Mouse (Mus musculus): ENCODE data around the gene Cstf2. TPM values are rescaled to one million over a fixed set of nuclear protein-coding genes. Genes with fewer than 3 reads are reported as not detected.
A peak's percentile ranks its signal among the peaks of the same experiment; 100 is the strongest.

Gene Cstf2
- polyA plus RNA-seq (2015; fragmentation: Nextera tagmentation; extraction: Ambion mirVana): 64.5 and 70.5 TPM in 2 replicates

DNA sequence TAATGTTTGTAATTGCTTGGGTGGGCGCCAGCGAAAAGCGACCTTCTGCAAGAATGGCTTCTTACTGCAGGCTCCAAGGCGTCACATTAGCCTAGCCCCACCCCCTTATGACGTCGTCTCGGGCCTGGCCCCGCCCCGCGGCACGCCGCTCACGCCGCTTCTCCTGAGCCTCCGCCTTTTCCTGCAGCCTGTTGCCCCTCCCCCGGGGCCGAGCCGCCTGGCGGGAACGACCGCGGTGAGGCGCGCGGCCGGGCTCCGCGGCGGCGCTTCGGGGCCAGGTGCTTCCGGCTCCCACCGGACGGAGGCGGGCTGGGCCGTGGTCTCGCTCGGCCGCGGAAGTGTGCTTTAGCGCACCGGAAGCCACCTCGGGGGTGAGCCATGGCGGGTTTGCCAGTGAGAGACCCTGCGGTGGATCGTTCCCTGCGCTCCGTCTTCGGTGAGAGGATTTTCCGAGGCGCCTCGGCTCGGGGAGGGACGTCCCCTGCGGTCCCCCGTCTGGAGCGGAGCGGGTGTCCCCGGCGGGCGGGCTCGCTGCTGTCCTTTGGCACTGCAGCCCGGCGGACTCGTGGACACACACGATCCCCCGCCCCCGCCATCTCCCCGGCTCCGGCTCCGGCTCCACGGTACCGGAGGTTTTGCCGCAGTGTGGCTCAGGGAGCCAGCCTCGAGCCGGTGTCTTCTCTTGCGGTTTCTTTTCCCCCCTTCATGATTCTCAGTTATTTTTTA, at the start of gene Cstf2:
TSS of gene Cstf2 (plus strand) at position 201 of the 726 bp plus-strand sequence.
- no peaks in the 10 kb centered on the region for H3K4me1 ChIP-seq
- peak within 1 kb of the TSS; percentile 69 for H3K9ac ChIP-seq
- H3K36me3 ChIP-seq (replicated peaks): no peaks in the 10 kb centered on the region
- H3K27ac ChIP-seq: peak within 1 kb of the TSS; percentile 90
- peak within 1 kb of the TSS; percentile 48 for H3K4me2 ChIP-seq
- ATAC-seq (replicated peaks): peak; percentile 99
- 25% methylated on average over 76 of the region's 77 CpGs for WGBS
- no peaks in the 10 kb centered on the region; the same call in 1 of the 2 replicates for H3K27me3 ChIP-seq (replicated peaks)
- H3K9me3 ChIP-seq: no peaks in the 10 kb centered on the region
- H3K4me3 ChIP-seq: peak within 1 kb of the TSS; percentile 63

DNA sequence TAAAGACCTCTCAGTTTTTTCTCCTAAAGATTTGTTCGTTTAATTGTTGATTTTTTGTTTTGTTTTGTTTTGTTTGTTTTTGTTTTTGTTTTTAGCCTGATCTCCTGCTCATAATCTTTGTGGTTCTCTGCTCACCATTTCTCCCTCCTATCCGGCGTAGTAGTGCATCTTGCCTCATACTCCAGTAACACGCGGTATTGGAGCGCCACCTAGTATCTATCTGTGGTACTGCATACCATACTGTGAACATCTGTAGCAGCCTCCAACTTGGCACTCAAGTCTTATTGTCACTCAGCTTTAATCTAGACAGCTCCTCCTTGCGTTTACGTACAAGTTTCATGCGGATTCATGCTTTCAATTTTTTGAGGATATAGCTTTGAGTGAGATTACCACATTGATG, 40.0 kb upstream of the Cstf2 start:
- Histone ChIP-seq H3K9me3 (no peaks in the 10 kb centered on the region), H3K4me2 (no peak overlapping the region), H3K27ac (no peak overlapping the region), H3K9ac (no peak overlapping the region), H3K4me1 (no peaks in the 10 kb centered on the region), H3K27me3 (replicated peaks) (no peaks in the 10 kb centered on the region), H3K4me3 (no peak overlapping the region), H3K36me3 (replicated peaks) (no peaks in the 10 kb centered on the region)
- peak; percentile 87 for ATAC-seq (replicated peaks)
- WGBS: 16% methylated on average over 9 of the region's 9 CpGs

GRCm38 (mm10) chrX:134020664-134021063, 38.3 kb upstream of the Cstf2 start:
- Histone ChIP-seq H3K27ac (no peak overlapping the region), H3K27me3 (replicated peaks) (no peaks in the 10 kb centered on the region), H3K9me3 (no peaks in the 10 kb centered on the region), H3K4me1 (no peaks in the 10 kb centered on the region), H3K4me2 (no peak overlapping the region), H3K9ac (no peak overlapping the region), H3K36me3 (replicated peaks) (no peaks in the 10 kb centered on the region), H3K4me3 (no peak overlapping the region)
- no peak for ATAC-seq (replicated peaks)
- WGBS: 47% methylated on average over 5 of the region's 5 CpGs

DNA sequence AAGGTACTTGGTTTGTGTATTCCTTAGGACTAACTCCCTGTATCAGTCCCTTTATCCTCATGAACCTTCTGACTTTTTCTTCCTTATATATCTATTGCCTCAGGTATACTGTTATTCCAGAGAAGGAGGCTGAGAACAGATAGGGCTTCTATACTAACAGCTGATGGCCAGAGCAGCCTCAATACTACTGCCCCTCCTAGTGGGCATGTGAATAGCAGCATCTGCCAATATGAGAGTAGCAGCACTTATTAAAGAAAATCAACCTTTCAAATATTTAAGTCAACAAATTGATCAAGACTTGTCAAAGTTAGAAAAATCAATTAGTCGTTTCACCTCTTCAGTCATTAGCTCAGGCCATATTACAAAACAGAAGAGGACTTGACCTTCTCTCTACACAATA, 10.0 kb upstream of the Cstf2 start:
- Histone ChIP-seq H3K4me3 (no peak overlapping the region), H3K4me1 (no peaks in the 10 kb centered on the region), H3K27ac (no peak overlapping the region), H3K36me3 (replicated peaks) (no peaks in the 10 kb centered on the region), H3K9ac (no peak overlapping the region), H3K4me2 (no peak overlapping the region), H3K27me3 (replicated peaks) (no peaks in the 10 kb centered on the region), H3K9me3 (no peaks in the 10 kb centered on the region)
- WGBS: 83% methylated on average over 1 of the region's 1 CpGs
- no peak for ATAC-seq (replicated peaks)

DNA sequence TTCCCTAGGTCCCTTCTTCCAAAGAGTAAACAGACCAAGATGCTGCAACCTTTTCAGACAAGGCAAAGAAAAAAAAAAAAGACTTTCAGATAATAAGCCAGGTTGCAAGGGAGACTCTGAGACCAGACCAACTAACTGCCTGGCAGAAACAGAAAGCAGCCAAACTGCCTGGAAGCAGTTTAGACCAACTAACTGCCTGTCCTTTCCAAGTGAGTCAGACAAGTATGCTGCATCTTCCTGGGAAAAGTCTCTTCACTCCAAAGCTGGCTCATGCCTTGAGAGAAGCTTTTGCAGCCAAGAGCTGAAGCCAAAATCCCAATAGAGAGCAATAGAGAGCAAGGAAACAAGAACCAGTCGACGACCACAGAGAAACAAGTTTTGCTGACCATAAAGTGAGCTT, 2.1 kb upstream of the Cstf2 start:
- Histone ChIP-seq H3K27ac (no peak overlapping the region), H3K4me2 (no peak overlapping the region), H3K36me3 (replicated peaks) (no peaks in the 10 kb centered on the region), H3K27me3 (replicated peaks) (no peaks in the 10 kb centered on the region; the same call in 1 of the 2 replicates), H3K4me1 (no peaks in the 10 kb centered on the region), H3K9ac (no peak overlapping the region), H3K9me3 (no peaks in the 10 kb centered on the region), H3K4me3 (no peak overlapping the region)
- 82% methylated on average over 2 of the region's 2 CpGs for WGBS
- no peak for ATAC-seq (replicated peaks)

DNA sequence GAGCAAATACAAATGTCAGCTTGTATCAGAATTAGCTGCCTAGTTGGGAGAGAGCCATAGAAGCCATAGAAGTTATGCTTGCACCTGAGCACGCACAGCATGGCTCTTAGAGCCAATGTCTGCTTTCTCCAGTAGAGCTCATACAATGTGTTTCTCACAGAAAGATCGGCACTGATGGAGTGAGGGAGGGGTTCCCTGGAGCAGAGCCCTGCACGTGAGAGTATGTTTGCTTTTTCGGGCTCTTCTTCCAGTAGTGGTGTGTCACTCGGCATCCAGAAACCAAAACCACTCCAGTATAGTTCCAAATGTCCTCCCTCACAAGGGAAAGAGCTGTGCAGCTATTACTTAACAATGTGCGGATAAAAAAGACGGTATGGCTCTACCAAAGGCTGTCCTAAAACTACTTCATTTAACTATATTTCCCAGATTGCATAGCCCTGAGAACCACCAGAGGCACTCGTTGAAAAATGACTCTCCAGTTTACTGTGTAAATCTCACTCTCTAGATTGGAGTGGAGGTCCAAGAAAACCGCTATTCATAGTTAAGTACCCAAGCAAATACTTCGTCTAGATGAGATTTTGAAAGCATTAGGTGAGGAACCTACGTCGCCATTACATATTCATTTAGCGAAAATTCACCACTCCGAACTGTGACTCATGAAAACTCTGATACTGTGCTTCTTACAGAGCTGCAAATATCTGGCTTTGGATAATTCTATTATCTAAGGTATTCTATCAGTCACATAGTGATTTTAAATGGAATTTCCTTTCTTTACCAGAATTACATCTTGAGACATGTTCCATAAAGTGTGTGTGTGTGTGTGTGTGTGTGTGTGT, 729 bp upstream of the Cstf2 start:
- H3K4me3 ChIP-seq: peak overlapping the region; percentile 63
- peak; percentile 30 for ATAC-seq (replicated peaks)
- whole genome bisulfite sequencing: 72% methylated on average over 14 of the region's 14 CpGs
- H3K9ac ChIP-seq: no peak overlapping the region
- H3K4me2 ChIP-seq: peak overlapping the region; percentile 48
- no peaks in the 10 kb centered on the region for H3K36me3 ChIP-seq (replicated peaks)
- H3K4me1 ChIP-seq: no peaks in the 10 kb centered on the region
- H3K27ac ChIP-seq: peak overlapping the region; percentile 90
- no peaks in the 10 kb centered on the region for H3K9me3 ChIP-seq
- no peaks in the 10 kb centered on the region; the same call in 1 of the 2 replicates for H3K27me3 ChIP-seq (replicated peaks)

DNA sequence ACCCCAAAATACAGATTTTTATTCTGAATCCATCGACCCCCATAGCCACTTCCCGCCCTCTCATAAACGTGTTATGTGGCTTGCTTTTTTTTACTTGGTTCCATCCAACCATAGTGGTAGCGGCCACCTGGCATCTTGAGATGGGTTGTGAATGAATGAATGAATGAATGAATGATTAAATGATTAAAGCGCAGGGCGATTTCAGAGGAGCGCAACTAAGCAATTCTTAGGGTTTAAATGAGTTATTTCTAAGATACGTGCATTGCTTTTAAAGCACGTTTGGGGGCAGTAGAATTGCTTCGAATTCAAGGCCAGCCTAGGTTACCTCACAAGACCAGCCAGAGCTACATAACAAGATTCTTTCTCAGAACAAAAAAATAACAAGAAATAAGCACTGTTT, 777 bp downstream of the Cstf2 start:
- H3K4me3 ChIP-seq: peak overlapping the region; percentile 63
- H3K4me1 ChIP-seq: no peaks in the 10 kb centered on the region
- no peaks in the 10 kb centered on the region; the same call in 1 of the 2 replicates for H3K27me3 ChIP-seq (replicated peaks)
- ATAC-seq (replicated peaks): peak; percentile 27
- peak overlapping the region; percentile 90 for H3K27ac ChIP-seq
- WGBS: 27% methylated on average over 10 of the region's 10 CpGs
- H3K9me3 ChIP-seq: no peaks in the 10 kb centered on the region
- H3K9ac ChIP-seq: peak overlapping the region; percentile 69
- peak overlapping the region; percentile 48 for H3K4me2 ChIP-seq
- H3K36me3 ChIP-seq (replicated peaks): no peaks in the 10 kb centered on the region

GRCm38 (mm10) chrX:134085453-134085852, 26.5 kb downstream of the Cstf2 start:
- H3K36me3 ChIP-seq (replicated peaks): no peaks in the 10 kb centered on the region
- H3K4me2 ChIP-seq: no peak overlapping the region
- no peaks in the 10 kb centered on the region for H3K4me1 ChIP-seq
- H3K4me3 ChIP-seq: no peak overlapping the region
- WGBS: 41% methylated on average over 1 of the region's 1 CpGs
- H3K9ac ChIP-seq: no peak overlapping the region
- H3K27ac ChIP-seq: no peak overlapping the region
- no peaks in the 10 kb centered on the region for H3K9me3 ChIP-seq
- no peaks in the 10 kb centered on the region for H3K27me3 ChIP-seq (replicated peaks)
- no peak for ATAC-seq (replicated peaks)

DNA sequence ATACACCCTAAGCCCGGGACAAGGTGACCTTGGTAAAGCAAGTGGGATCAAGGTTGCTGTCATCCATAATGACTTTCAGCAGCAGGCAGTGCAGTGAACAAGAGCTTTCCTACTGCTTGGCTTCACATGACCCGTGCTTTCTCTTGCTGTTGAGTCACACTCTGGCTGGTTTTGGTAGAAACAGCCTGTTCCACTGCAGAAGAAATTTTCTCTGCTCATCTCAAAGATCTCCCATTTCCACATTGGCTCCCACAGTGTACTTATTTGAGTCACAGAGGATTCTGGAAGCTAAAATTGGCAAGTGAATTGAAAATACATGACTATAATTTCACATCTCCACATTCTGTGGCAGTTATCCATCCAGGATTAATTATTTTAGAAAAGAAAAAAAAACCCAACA, 43.7 kb downstream of the Cstf2 start:
- Histone ChIP-seq H3K27ac (no peak overlapping the region), H3K4me1 (no peaks in the 10 kb centered on the region), H3K9ac (no peak overlapping the region), H3K27me3 (replicated peaks) (no peaks in the 10 kb centered on the region), H3K9me3 (no peaks in the 10 kb centered on the region), H3K4me3 (no peak overlapping the region), H3K4me2 (no peak overlapping the region), H3K36me3 (replicated peaks) (no peaks in the 10 kb centered on the region)
- WGBS: 74% methylated on average over 2 of the region's 2 CpGs
- ATAC-seq (replicated peaks): no peak

DNA sequence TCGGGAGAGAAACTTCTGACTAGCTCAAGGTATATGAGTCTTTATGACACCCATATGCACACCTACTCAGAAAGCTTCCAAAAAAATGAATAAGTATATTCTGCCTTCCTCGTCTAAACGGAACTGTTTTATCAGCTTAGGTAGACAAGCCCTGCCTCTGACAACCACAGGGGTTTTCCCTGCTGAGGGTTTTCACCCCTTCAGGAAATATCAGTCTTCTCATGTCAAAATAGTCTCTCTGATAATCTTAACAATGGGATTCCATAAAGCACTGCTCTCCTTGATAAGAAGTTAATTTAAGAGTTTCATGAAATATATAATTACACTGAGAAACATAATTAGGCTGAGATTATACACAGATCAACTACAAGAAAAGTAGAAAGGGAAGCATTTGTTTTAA, 52.8 kb downstream of the Cstf2 start:
- Histone ChIP-seq H3K9ac (no peak overlapping the region), H3K36me3 (replicated peaks) (no peaks in the 10 kb centered on the region), H3K4me1 (no peaks in the 10 kb centered on the region), H3K27ac (no peak overlapping the region), H3K4me2 (no peak overlapping the region), H3K9me3 (no peaks in the 10 kb centered on the region), H3K4me3 (no peak overlapping the region), H3K27me3 (replicated peaks) (0 out of 2 replicates have a peak, but pooled peaks cover 4% of the 10 kb centered on the region)
- WGBS: 88% methylated on average over 3 of the region's 3 CpGs
- ATAC-seq (replicated peaks): no peak

DNA sequence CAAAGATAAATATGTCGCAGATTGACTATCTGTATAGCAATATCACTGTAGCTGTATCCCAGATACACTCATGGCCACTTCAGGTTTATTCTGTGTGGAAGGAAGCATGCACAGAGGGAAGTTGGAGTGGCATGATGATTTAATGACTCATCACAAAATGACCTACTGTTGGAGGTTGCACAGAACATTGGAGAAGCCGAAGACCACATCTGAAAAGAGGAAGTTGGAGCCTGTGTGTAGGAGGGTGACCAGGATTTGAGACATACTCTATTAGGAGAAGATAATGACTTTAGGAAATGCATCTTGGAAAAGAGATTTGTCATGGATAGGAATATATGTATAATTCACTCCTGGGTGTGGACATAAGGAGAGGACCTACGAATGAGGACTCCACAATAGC, 57.4 kb downstream of the Cstf2 start:
- Histone ChIP-seq H3K36me3 (replicated peaks) (no peaks in the 10 kb centered on the region), H3K27me3 (replicated peaks) (0 out of 2 replicates have a peak, but pooled peaks cover 4% of the 10 kb centered on the region), H3K4me3 (no peak overlapping the region), H3K9me3 (no peaks in the 10 kb centered on the region), H3K27ac (no peak overlapping the region), H3K4me1 (no peaks in the 10 kb centered on the region), H3K9ac (no peak overlapping the region), H3K4me2 (no peak overlapping the region)
- 68% methylated on average over 3 of the region's 3 CpGs for WGBS
- ATAC-seq (replicated peaks): no peak

- 79% methylated on average over 3 of the region's 3 CpGs for WGBS
- Histone ChIP-seq H3K27me3 (replicated peaks) (no peaks in the 10 kb centered on the region; the same call in 1 of the 2 replicates), H3K9ac (no peak overlapping the region), H3K4me1 (no peaks in the 10 kb centered on the region), H3K9me3 (no peaks in the 10 kb centered on the region), H3K4me2 (no peak overlapping the region), H3K4me3 (no peak overlapping the region), H3K36me3 (replicated peaks) (no peaks in the 10 kb centered on the region), H3K27ac (no peak overlapping the region)
- no peak for ATAC-seq (replicated peaks)
These were observed 69.6 kb downstream of the Cstf2 start for GRCm38 (mm10) chrX:134128549-134128948.
